Mouse (Mus musculus) ovary, postnatal 14 days (tissue): ENCODE measurements at regions not wholly inside any gene's neighbourhood (a gene's known extent, or its start where the extent isn't known, plus 50 kb on each side); places are given as distances from the start of the nearest gene placed in this dataset.

ENCODE experiments used
- DNase-seq: peaks from one replicate; pipeline ENCODE4 v3.0.0; 2022; ENCODE audit warnings: low spot score

- no peak for DNase-seq
These were observed 350.7 kb upstream of the Kif2a start for GRCm38 (mm10) chr13:107372666-107373065.

GRCm38 (mm10) chr13:107371616-107372582 lies 350.0 kb upstream of the Kif2a start:
- DNase-seq = peak; percentile 16

GRCm38 (mm10) chr13:107367639-107368038 lies 345.7 kb upstream of the Kif2a start:
- DNase-seq = no peak

- no peak for DNase-seq
These were observed 343.8 kb upstream of the Kif2a start for GRCm38 (mm10) chr13:107365766-107366165.

- no peak for DNase-seq
These were observed 343.3 kb upstream of the Kif2a start for GRCm38 (mm10) chr13:107365241-107365640.

- peak; percentile 7 for DNase-seq
These were observed 341.1 kb upstream of the Kif2a start for GRCm38 (mm10) chr13:107362806-107363687.

GRCm38 (mm10) chr13:107340802-107341364 lies 319.0 kb upstream of the Kif2a start:
- no peak for DNase-seq

- no peak for DNase-seq
These were observed 316.2 kb upstream of the Kif2a start for GRCm38 (mm10) chr13:107338111-107338510.

- DNase-seq = no peak
These were observed 315.2 kb upstream of the Kif2a start for GRCm38 (mm10) chr13:107337111-107337510.

- no peak for DNase-seq
These were observed 307.4 kb upstream of the Kif2a start for GRCm38 (mm10) chr13:107329348-107329747.

GRCm38 (mm10) chr13:107325707-107326495 lies 304.0 kb upstream of the Kif2a start:
- peak; percentile 54 for DNase-seq

- DNase-seq = no peak
These were observed 292.8 kb upstream of the Kif2a start for GRCm38 (mm10) chr13:107314746-107315145.

- DNase-seq = no peak
These were observed 287.2 kb upstream of the Kif2a start for GRCm38 (mm10) chr13:107308958-107309639.

GRCm38 (mm10) chr13:107308404-107308803 lies 286.5 kb upstream of the Kif2a start:
- no peak for DNase-seq

- no peak for DNase-seq
These were observed 285.0 kb upstream of the Kif2a start for GRCm38 (mm10) chr13:107306958-107307357.

- no peak for DNase-seq
These were observed 284.3 kb upstream of the Kif2a start for GRCm38 (mm10) chr13:107306232-107306631.

GRCm38 (mm10) chr13:107305738-107306137 lies 283.8 kb upstream of the Kif2a start:
- DNase-seq = no peak

- DNase-seq = no peak
These were observed 282.0 kb upstream of the Kif2a start for GRCm38 (mm10) chr13:107303878-107304277.

- DNase-seq = no peak
These were observed 281.4 kb upstream of the Kif2a start for GRCm38 (mm10) chr13:107303322-107303721.

- no peak for DNase-seq
These were observed 278.9 kb upstream of the Kif2a start for GRCm38 (mm10) chr13:107300792-107301191.

GRCm38 (mm10) chr13:107264581-107264980 lies 242.7 kb upstream of the Kif2a start:
- DNase-seq = no peak
